22 mouse cellular contexts compared by ENCODE assay signal in the genomic region with DNA sequence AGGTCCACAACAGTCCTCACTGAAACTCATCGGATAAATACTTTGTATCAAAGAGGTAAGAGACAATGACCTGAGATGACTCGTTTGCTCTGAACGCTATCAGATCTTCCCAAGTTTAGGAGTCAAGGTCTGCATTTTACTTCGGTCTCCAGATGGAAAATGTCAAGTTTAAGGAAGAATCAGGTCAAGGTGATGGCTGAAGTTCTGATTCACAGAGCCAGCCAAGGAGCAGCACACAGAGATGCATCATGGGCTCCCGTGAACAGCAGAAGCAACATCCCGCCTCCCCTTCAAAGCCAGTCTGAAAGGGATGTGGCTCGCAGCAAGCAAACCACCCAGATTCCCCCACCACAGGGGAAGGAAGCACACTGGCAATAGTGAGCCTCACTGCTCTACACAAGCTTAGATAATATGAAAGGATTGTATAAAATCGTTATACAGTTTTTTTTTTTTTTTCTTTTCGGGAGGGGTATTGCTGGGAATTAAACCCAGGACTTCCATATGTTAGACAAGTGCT. TPM values are rescaled to one million over a fixed set of nuclear protein-coding genes. Genes with fewer than 3 reads are reported as not detected.
DNase-seq lines count a peak whose midpoint lies in the region; ATAC-seq lines count a peak whose summit lies in the region.
"Had no signal": no experiment of that assay in that cellular context is flagged by ENCODE, and none has a peak within 500 bp of the region (broad histone marks: within the 10 kb centered on the region; RNA-seq: fewer than 3 reads in every experiment).

No protein-coding gene starts in this region.

- peak; percentile 28 for DNase-seq in adrenal gland, postnatal 14 days
- no peak for DNase-seq in adrenal gland, postnatal 10 days
- DNase-seq in thymus, postnatal 0 days (ENCODE audit: low spot score): peak; percentile 10
- DNase-seq in thymus, adult 18-20 months: no peak
- DNase-seq in kidney, postnatal 4 days: no peak
- DNase-seq: cerebellum, adult 11-12 months; cerebellum, adult 8-10 months; cerebellum, postnatal 10 days; cerebellum, postnatal 36 days; gastrocnemius, postnatal 25 days; heart, adult 18-20 months; heart, postnatal 10 days; heart, postnatal 36 days had no signal

- no peaks in the 10 kb centered on the region for H3K9me3 ChIP-seq in hindbrain, embryonic 12.5 days (replicated peaks)
- H3K9me3 ChIP-seq: forebrain, embryonic 15.5 days; G1E; heart, embryonic 12.5 days; heart, embryonic 15.5 days; hindbrain, embryonic 15.5 days had no signal

- ATAC-seq in common myeloid progenitor, adult 5-6 weeks (replicated peaks; ENCODE audit: low read depth, poor library complexity, severe bottlenecking): peak; percentile 74
- ATAC-seq in hindbrain, embryonic 12.5 days (ENCODE audit: low FRiP score): no peak
- ATAC-seq: forebrain, embryonic 15.5 days; intestine, postnatal 0 days; Patski had no signal

- H3K27ac ChIP-seq in hindbrain, embryonic 12.5 days: no peak overlapping the region
- H3K27ac ChIP-seq: forebrain, embryonic 15.5 days; heart, embryonic 15.5 days; hindbrain, embryonic 15.5 days had no signal

- no peaks in the 10 kb centered on the region for H3K27me3 ChIP-seq in hindbrain, embryonic 12.5 days
- H3K27me3 ChIP-seq: forebrain, embryonic 15.5 days; heart, embryonic 15.5 days; hindbrain, embryonic 15.5 days; Patski had no signal

- no peak overlapping the region for H3K9ac ChIP-seq in hindbrain, embryonic 12.5 days
- H3K9ac ChIP-seq: forebrain, embryonic 15.5 days; heart, embryonic 12.5 days; heart, embryonic 15.5 days; hindbrain, embryonic 15.5 days had no signal

- peaks cover 15% of the 10 kb centered on the region; the same call in 1 of the 2 replicates for H3K4me1 ChIP-seq in hindbrain, embryonic 12.5 days
- H3K4me1 ChIP-seq: hindbrain, embryonic 15.5 days had no signal

- H3K4me3 ChIP-seq in hindbrain, embryonic 12.5 days: no peak overlapping the region
- H3K4me3 ChIP-seq: forebrain, embryonic 15.5 days; heart, embryonic 12.5 days; heart, embryonic 15.5 days; hindbrain, embryonic 15.5 days had no signal

- WGBS in hindbrain, embryonic 12.5 days: 93% methylated on average over 9 of the region's 9 CpGs

- H3K4me2 ChIP-seq in hindbrain, embryonic 12.5 days (replicated peaks): no peak overlapping the region
- H3K4me2 ChIP-seq: forebrain, embryonic 15.5 days; heart, embryonic 12.5 days; heart, embryonic 15.5 days; hindbrain, embryonic 15.5 days had no signal

- 0 out of 2 replicates have a peak, but pooled peaks cover 9% of the 10 kb centered on the region for H3K36me3 ChIP-seq in hindbrain, embryonic 12.5 days
- H3K36me3 ChIP-seq: forebrain, embryonic 15.5 days; G1E; heart, embryonic 12.5 days; heart, embryonic 15.5 days; hindbrain, embryonic 15.5 days had no signal

RNA-seq across cellular contexts. Expression of a gene that starts 30.7 kb away (rescaled TPM):
- total RNA-seq in adrenal gland, postnatal 14 days (2021): 22.8 and 23.1 TPM in 2 replicates
- total RNA-seq in adrenal gland, postnatal 10 days (2021): 10 to 100 TPM; 18.7 to 21.0 TPM
- 6.8 and 8.1 TPM in 2 replicates for polyA plus RNA-seq in thymus, postnatal 0 days (2015; fragmentation: Nextera tagmentation; extraction: Ambion mirVana)
- 9.6 and 11.1 TPM in 2 replicates for total RNA-seq in common myeloid progenitor, adult 5-6 weeks (2017)
- polyA plus RNA-seq in hindbrain, embryonic 12.5 days (2016; fragmentation: Nextera tagmentation; extraction: Ambion mirVana): 64.9 and 70.5 TPM in 2 replicates
- polyA plus RNA-seq: G1E had no signal

Comparison
In these comparisons a context has a peak if more than half of its experiments do, and no peak if none do; other contexts are left out.
1. DNase-seq: peak in adrenal gland, postnatal 14 days (single experiment) and thymus, postnatal 0 days (single experiment); none in adrenal gland, postnatal 10 days (single experiment), thymus, adult 18-20 months (0 of 2) and kidney, postnatal 4 days (0 of 2).